ENCODE assay signal across 18 mouse cellular contexts in genomic region chr4:114686091-114686490, GRCm38 (mm10).
A peak's percentile ranks its signal among the peaks of the same experiment; 100 is the strongest.
DNase-seq lines count a peak whose midpoint lies in the region; ATAC-seq lines count a peak whose summit lies in the region.
"Had no signal": no experiment of that assay in that cellular context is flagged by ENCODE, and none has a peak within 500 bp of the region (broad histone marks: within the 10 kb centered on the region; RNA-seq: fewer than 3 reads in every experiment).

No protein-coding gene starts in this region.

- ATAC-seq in heart, embryonic 11.5 days (replicated peaks; ENCODE audit: insufficient number of reproducible peaks, low FRiP score, low TSS enrichment): no peak
- ATAC-seq in neural tube, embryonic 11.5 days (ENCODE audit: insufficient read depth, low FRiP score, low TSS enrichment): no peak
- ATAC-seq in neural tube, embryonic 15.5 days (ENCODE audit: low FRiP score): no peak
- ATAC-seq in forebrain, embryonic 16.5 days: peak; percentile 27; the same call in 1 of the 2 replicates

- DNase-seq in heart, adult 9 months (ENCODE audit: low spot score in 2 of 2): no peak
- DNase-seq in neural tube, embryonic 11.5 days (ENCODE audit: low spot score): no peak
- no peak for DNase-seq in lung, postnatal 36 days
- no peak for DNase-seq in layer of hippocampus, adult 9-11 months
- DNase-seq: cerebellum, adult 18-20 months; kidney, adult 18-20 months; thymus, adult 18-20 months had no signal

- peak overlapping the region; percentile 50 for H3K4me2 ChIP-seq in heart, embryonic 11.5 days
- H3K4me2 ChIP-seq in neural tube, embryonic 11.5 days (ENCODE audit: low read depth): peak overlapping the region; percentile 1; the same call in 1 of the 2 replicates
- H3K4me2 ChIP-seq in neural tube, embryonic 15.5 days: no peak overlapping the region
- no peak overlapping the region for H3K4me2 ChIP-seq in forebrain, embryonic 16.5 days (ENCODE audit: low read length)
- H3K4me2 ChIP-seq: liver, embryonic 15.5 days had no signal

- H3K27ac ChIP-seq in heart, embryonic 11.5 days (ENCODE audit: low read depth, low read length): no peak overlapping the region
- H3K27ac ChIP-seq in neural tube, embryonic 11.5 days (ENCODE audit: low read depth, low read length): no peak overlapping the region
- H3K27ac ChIP-seq in neural tube, embryonic 15.5 days (replicated peaks): no peak overlapping the region
- no peak overlapping the region for H3K27ac ChIP-seq in forebrain, embryonic 16.5 days (ENCODE audit: low read length)
- H3K27ac ChIP-seq: embryonic facial prominence, embryonic 12.5 days; heart, embryonic 13.5 days; hindbrain, embryonic 14.5 days; kidney, postnatal 0 days; left cerebral cortex, adult 2 months; liver, embryonic 15.5 days; lung, embryonic 15.5 days; neural tube, embryonic 13.5 days had no signal

- H3K9me3 ChIP-seq in heart, embryonic 11.5 days (replicated peaks; ENCODE audit: control insufficient read depth, low read length): no peaks in the 10 kb centered on the region
- no peaks in the 10 kb centered on the region for H3K9me3 ChIP-seq in neural tube, embryonic 11.5 days (ENCODE audit: control insufficient read depth, low read length)
- H3K9me3 ChIP-seq in neural tube, embryonic 15.5 days (replicated peaks): no peaks in the 10 kb centered on the region
- H3K9me3 ChIP-seq in forebrain, embryonic 16.5 days (ENCODE audit: control insufficient read depth, low read length): no peaks in the 10 kb centered on the region
- H3K9me3 ChIP-seq: embryonic facial prominence, embryonic 12.5 days; heart, embryonic 13.5 days; liver, embryonic 15.5 days; lung, embryonic 15.5 days; neural tube, embryonic 13.5 days had no signal

- 39% methylated on average over 4 of the region's 4 CpGs for WGBS in heart, embryonic 11.5 days (ENCODE audit: insufficient replicate concordance)
- WGBS in neural tube, embryonic 11.5 days: 50% methylated on average over 4 of the region's 4 CpGs
- 59% methylated on average over 4 of the region's 4 CpGs for WGBS in neural tube, embryonic 15.5 days
- WGBS in forebrain, embryonic 16.5 days: 15% methylated on average over 4 of the region's 4 CpGs

- H3K4me3 ChIP-seq in heart, embryonic 11.5 days (ENCODE audit: low read depth, low read length): no peak overlapping the region
- no peak overlapping the region for H3K4me3 ChIP-seq in neural tube, embryonic 11.5 days (ENCODE audit: low read depth, low read length)
- no peak overlapping the region for H3K4me3 ChIP-seq in neural tube, embryonic 15.5 days (replicated peaks)
- H3K4me3 ChIP-seq in forebrain, embryonic 16.5 days (replicated peaks; ENCODE audit: low read length): no peak overlapping the region
- H3K4me3 ChIP-seq: embryonic facial prominence, embryonic 12.5 days; left cerebral cortex, adult 2 months; liver, embryonic 15.5 days; lung, embryonic 15.5 days; neural tube, embryonic 13.5 days had no signal

- H3K4me1 ChIP-seq in heart, embryonic 11.5 days (ENCODE audit: control insufficient read depth, insufficient read depth, low read length): no peaks in the 10 kb centered on the region; the same call in 1 of the 2 replicates
- no peaks in the 10 kb centered on the region; the same call in 1 of the 2 replicates for H3K4me1 ChIP-seq in neural tube, embryonic 11.5 days (ENCODE audit: control insufficient read depth, insufficient read depth, low read length)
- H3K4me1 ChIP-seq in neural tube, embryonic 15.5 days: peaks cover 9% of the 10 kb centered on the region
- H3K4me1 ChIP-seq in forebrain, embryonic 16.5 days (replicated peaks; ENCODE audit: control insufficient read depth, insufficient read depth, low read length): peaks cover 10% of the 10 kb centered on the region
- H3K4me1 ChIP-seq: liver, embryonic 15.5 days had no signal

- no peaks in the 10 kb centered on the region for H3K36me3 ChIP-seq in heart, embryonic 11.5 days (ENCODE audit: control insufficient read depth, insufficient read depth, low read length)
- no peaks in the 10 kb centered on the region for H3K36me3 ChIP-seq in neural tube, embryonic 11.5 days (ENCODE audit: control insufficient read depth, insufficient read depth, low read length)
- H3K36me3 ChIP-seq in neural tube, embryonic 15.5 days: no peaks in the 10 kb centered on the region
- no peaks in the 10 kb centered on the region for H3K36me3 ChIP-seq in forebrain, embryonic 16.5 days (ENCODE audit: control insufficient read depth, insufficient read depth)
- H3K36me3 ChIP-seq: embryonic facial prominence, embryonic 12.5 days; heart, embryonic 13.5 days; liver, embryonic 15.5 days; lung, embryonic 15.5 days; neural tube, embryonic 13.5 days had no signal

- H3K9ac ChIP-seq in heart, embryonic 11.5 days (ENCODE audit: low read depth, low read length): 0 out of 2 replicates have a peak overlapping the region, but pooled peaks have one; percentile 1
- H3K9ac ChIP-seq in neural tube, embryonic 11.5 days (ENCODE audit: low read length): no peak overlapping the region
- no peak overlapping the region for H3K9ac ChIP-seq in neural tube, embryonic 15.5 days (replicated peaks)
- no peak overlapping the region for H3K9ac ChIP-seq in forebrain, embryonic 16.5 days (replicated peaks; ENCODE audit: low read depth, low read length)
- H3K9ac ChIP-seq: embryonic facial prominence, embryonic 12.5 days; heart, embryonic 13.5 days; hindbrain, embryonic 14.5 days; liver, embryonic 15.5 days; lung, embryonic 15.5 days; neural tube, embryonic 13.5 days had no signal

- H3K27me3 ChIP-seq in heart, embryonic 11.5 days (ENCODE audit: control insufficient read depth, insufficient read depth, low read length): peaks cover 7% of the 10 kb centered on the region
- peaks cover 6% of the 10 kb centered on the region for H3K27me3 ChIP-seq in neural tube, embryonic 11.5 days (ENCODE audit: control insufficient read depth, insufficient read depth, low read length)
- peaks cover 16% of the 10 kb centered on the region; the same call in 1 of the 2 replicates for H3K27me3 ChIP-seq in neural tube, embryonic 15.5 days (replicated peaks)
- peaks cover 28% of the 10 kb centered on the region for H3K27me3 ChIP-seq in forebrain, embryonic 16.5 days (replicated peaks; ENCODE audit: control insufficient read depth, insufficient read depth, low read length)

Comparison
In these comparisons a context has a peak if more than half of its experiments do, and no peak if none do; other contexts are left out.
1. H3K4me2 ChIP-seq: peak in heart, embryonic 11.5 days (single experiment) and neural tube, embryonic 11.5 days (single experiment); none in neural tube, embryonic 15.5 days (single experiment) and forebrain, embryonic 16.5 days (single experiment).